Mouse (Mus musculus): ENCODE measurements around the gene Klk5.
A peak's percentile ranks its signal among the peaks of the same experiment; 100 is the strongest.

Gene Klk5

DNA sequence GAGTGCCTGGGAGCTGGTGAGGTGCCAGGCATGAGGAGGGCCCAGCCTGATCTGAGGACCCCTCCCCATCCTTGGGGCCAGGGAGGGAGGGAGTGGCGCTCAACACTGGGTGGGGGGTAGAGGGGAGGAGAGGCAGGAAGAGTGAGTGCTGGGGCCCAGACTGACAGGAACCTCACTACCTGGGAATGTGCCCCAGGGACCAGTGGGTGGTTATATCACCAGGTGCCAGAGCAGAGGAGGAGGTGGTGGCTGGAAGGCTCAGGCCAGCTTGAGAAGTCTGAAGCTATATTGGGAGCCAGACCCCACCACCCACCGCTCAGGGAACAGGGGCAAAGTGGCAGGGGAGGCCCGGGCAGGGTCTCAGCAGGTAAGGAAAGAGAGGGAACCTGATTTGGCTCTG, at the start of gene Klk5:
TSS of gene Klk5 (plus strand) at position 271 of the 400 bp plus-strand sequence.
- no peak for DNase-seq

DNA sequence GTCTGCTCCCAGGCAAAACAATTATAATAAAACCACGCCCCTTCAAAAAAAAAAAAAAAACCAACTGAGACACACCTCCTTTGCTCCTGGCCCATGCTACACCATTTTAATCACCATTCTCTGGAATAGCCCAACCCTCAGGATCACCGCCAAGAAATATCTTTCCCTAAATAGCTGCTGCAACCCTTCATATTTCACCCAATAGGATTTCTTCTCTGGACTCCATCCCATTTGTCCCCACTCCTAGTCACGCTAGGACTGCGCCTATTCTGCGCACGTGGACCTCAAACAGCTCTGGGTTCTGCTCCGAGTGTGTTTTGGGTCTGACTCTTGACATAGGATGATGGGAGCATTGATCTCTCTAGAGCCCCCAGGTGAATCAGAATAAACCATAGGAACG, 45.4 kb upstream of the Klk5 start:
- no peak for DNase-seq

DNA sequence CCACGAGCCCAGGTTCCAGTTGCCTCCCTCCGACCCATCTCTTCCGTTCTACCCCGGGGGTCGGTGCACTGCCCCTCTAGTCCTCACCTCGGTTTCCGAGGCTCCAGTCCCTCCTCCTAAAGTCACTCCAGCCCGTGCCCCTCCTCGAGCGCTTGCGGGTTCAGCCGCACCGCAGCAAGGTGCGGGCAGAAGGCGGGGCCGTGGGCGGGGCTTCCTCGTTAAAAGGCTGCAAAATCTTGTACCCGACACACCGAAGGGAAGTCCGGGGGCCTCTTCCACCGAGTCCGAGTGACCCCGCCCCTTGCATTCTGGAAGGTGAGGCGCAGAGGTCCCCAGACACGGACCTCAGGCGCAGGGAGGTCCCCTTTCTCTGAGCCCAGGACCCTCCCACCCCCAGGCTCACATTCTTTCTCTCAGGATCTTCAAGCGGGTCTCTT, 44.4 kb upstream of the Klk5 start, which contains the start of gene Klk8:
TSS of gene Klk8 (plus strand) at position 245 of the 437 bp plus-strand sequence.
- no peak for DNase-seq

DNA sequence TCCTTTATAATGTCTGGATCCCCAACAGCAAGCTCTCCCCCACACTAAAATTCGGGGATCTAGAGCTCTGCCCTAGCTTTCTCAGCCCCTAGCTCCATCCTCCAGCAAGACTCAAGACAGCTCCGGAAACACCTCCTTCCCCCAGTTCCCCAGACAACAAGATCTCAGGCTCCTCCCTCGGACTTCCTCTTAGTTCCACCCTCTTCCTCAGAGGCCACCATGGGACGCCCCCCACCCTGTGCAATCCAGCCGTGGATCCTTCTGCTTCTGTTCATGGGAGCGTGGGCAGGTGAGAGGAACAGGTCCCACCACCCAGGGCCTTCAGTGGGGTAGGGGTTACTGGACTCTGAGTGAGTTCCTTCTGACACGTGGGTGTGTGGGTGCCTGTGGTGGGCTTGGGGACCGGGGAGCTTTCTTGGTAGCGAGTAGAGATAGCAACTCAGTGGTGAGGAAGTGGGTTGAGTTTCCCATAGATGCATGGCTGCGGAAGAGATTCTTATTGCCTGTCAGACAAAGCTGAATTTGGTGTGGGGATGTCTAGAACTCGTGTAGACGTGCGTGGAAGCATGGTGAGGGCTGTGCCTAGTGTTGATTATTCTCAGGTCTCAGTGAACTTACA, 43.8 kb upstream of the Klk5 start:
- no peak for DNase-seq

DNA sequence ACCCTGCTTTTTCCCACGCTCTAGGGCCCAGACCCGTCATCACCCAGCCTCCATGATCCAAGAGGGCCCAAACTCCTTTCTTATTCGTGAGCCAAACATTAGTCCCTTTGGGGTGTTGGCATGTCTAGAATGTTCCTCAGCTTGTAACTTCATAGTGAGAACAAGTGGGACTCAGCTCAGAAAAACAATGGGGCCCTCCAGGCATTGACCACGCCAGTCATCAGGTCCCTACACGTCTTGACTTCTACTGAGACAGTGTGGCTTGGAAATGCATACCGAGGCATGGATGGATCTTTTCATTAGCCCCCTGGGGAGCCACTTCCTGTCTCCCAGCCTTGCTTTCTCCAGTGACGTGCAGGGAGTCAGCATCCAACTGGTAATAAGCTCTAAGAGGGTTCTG, 41.9 kb upstream of the Klk5 start:
- DNase-seq: no peak

DNA sequence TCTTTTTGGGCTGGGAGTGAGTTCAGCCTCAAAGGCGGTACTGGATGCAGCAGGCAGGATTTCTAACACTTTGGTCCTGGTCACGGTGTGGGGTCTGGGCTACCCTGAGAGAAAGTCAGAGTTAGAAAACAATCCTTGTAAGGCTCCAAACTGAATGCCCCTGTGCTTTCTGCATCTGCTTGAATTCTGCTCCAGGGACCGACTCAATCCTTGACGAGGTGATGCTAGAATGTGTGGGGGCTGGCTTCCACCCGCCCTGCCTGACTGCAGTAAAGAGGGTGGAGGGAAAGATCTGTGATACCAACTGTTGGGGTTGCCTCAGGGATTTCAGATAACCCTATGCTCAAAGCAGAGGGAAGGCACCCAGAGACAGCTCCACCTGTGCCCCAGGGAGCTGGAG, 30.8 kb upstream of the Klk5 start, which contains the start of gene Klk7:
TSS of gene Klk7 (plus strand) at position 301 of the 400 bp plus-strand sequence.
- no peak for DNase-seq

DNA sequence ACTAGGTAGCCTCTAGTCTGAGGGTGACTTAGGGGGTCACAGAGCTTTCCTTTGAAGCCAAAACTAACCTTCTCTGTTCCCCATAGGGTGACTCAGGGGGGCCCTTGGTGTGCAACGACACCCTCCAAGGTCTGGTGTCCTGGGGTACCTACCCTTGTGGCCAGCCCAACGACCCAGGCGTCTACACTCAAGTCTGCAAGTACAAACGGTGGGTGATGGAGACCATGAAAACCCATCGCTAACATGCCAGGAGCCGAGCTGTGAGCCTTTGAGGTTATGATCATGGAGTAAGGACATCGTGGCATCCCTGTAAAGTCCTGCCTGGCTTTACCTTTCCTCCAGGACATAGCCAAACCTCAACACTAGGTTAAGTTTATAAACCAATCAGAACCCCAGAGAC, 26.6 kb upstream of the Klk5 start:
- DNase-seq: no peak

DNA sequence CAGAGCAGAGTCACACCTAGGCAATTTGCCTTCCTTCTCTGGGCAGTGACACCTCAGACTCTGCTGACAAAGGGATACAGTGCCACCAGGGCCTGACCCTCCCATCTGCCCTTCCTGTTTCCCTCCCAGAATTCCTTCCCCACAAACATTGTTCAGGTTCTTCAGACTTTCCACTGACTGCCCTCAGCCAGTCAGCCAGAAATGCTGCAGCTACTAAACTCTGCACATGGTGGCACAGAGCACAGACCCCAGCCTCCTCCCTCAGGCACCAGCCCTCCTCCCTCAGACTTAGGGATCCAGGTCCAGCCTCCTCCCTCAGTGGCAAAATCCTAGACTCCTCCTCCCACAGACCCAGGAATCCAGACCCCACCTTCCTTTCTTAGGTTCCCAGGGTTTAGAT, 25.0 kb upstream of the Klk5 start:
- DNase-seq: no peak

DNA sequence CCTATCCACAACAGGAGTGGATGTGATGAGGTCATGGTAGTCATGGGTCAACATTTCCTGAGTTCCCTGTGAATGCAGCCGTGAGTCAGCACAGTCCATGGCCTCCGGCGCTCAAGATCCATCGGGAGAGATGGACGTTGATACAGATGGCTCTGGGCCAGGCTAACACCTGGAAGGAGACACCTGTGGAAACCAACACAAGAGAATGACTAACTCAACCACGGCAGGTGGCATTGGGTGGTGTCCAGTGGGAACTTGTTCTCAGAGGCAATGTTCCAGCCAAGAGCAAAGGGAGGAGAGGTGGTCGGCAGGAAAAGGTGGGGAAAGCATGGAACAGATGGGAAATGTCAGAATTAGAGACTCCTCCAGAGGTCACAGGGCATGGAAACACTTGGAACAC, 20.2 kb upstream of the Klk5 start:
- no peak for DNase-seq

DNA sequence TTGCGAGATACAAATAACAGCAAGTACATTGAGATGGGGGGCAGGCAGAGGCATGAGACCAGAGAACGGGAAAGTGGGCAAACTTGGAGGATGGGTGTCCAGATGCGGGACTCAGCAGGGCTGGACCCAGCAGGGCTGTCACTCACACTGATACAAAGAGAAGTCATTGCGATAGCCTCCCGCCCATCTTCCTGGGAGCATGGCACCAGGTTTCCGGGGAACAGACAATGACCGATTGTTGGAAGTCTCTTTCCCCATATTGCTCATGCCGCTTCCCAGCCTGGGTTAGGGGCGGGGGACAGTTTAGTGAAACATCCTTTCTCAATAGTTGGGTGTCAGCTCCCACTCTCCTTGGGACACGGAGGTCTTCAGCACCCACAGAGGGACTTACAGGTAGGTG, 17.6 kb upstream of the Klk5 start, which contains the start of gene Klk6:
TSS of gene Klk6 (plus strand) at position 301 of the 400 bp plus-strand sequence.
- DNase-seq: no peak

DNA sequence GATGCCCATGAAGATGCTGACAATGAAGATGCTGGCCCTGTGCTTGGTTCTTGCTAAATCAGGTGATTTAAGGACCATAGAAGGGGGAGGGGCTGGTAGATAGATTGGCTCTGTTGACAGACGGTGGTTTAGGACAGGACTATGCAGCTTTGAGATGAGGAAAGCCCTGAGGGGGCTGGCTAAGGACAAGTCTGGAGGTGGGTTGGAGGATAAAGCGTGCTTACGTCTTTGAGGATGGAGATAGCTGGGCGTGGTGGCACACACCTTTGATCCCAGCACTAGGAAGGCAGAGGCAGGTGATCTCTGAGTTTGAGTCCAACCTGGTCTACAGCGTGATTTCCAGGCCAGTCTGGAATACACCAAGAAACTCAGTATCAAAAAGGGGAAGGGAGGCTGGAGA, 15.7 kb upstream of the Klk5 start:
- DNase-seq: no peak

DNA sequence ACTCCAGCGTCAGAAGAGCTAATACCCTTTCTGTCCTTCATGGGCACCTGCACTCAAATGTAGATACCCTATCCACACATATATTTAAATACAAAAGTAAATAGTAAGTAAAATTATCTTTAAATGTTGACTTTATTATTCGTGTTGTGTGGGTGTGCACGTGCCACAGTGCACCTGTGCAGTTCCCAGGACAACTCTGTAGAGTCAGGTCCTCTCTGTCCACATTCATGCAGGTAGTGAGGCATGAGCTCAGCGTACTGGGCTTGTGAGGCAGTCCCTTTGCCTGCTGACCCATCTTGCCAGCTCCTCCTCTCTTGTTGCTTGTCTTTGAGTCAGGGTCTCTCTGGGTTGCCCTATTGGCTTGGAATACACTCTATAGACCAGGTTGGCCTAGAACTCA, 14.1 kb upstream of the Klk5 start:
- no peak for DNase-seq

DNA sequence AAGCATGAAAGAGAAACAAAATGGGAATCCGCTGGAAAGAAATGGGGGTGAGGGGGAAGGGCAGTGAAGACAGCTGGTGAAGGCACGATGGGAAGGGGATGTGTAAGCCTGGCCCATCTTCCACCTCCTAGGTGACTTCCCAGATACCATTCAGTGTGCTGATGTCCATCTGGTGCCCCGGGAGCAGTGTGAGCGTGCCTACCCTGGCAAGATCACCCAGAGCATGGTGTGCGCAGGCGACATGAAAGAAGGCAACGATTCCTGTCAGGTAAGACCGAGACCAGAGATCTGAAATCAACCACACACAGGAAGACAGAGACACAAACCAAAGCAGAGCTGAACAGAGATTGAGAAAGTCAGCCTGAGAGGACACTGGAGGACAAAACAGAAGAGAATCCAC, 12.8 kb upstream of the Klk5 start:
- DNase-seq: no peak

DNA sequence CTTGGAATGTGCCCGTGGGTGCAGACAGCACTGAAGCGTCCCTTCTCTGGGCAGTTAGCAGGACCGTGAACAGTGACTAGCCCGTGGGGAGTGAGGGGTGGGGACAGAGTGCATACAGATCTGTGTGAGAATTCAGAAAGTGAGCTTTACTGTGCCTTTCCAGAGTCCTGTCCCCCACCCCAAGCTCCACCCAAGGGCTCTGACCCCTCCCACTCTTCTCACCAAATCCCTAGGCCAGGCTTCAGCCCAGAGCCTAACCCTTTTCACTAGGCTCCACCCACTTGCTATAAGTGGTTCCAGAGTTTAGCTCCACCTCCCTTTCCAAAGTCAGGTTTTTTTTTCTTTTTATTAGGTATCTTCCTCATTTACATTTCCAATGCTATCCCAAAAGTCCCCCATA, 2.0 kb downstream of the Klk5 start:
- DNase-seq: no peak

DNA sequence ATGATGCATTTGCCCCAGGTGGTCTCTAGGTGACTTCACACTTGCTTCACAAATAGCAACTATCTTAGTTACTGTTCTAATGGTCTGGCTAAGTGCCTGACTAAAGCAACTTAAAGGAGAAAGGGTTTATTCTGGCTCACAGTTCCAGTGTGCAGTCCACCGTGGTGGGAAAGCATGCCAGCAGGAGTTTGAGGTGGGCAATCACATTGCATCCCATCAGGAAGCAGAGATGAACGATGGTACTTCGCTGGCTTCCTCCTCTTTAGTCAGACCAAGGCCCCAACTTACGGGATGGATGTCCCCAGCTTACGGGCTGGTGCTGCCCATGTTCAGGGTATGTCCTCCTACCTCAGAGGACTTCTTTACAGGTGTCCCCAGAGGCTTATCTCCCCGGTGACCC, 9.8 kb downstream of the Klk5 start:
- no peak for DNase-seq

DNA sequence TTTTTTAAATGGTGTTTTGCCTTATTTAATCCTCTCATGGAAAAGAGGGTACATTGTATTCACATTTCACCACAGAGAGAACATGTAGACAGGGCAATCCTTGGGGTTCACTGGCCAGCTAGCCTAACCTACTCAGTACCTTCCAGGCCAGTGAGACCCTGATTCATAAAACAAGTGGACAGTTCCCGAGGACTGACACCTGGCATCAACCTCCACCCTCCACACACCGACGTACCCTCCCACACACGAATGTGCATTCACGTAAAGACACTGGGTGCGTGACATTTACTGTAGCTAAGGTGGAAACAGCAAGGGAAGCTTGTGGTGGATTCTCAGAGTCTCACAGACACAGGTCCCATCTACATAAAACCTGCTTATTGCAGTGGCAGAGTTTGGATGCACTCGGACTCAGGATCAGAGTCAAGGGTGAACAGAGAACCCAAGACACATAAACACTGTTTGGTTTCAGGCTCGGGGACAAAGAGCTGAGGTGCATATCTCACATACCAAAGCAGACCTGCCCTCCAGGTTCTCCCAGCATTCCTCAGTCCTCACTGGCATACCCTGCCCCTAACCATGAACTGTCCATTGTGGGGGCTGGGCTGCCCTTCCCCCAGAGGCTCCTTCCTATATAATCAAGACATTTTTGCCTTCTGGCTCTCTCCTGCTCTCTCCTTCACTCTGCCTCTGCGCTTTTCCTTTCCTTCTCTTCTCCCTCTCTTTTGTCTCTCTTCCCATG, 13.0 kb downstream of the Klk5 start:
- DNase-seq: no peak

DNA sequence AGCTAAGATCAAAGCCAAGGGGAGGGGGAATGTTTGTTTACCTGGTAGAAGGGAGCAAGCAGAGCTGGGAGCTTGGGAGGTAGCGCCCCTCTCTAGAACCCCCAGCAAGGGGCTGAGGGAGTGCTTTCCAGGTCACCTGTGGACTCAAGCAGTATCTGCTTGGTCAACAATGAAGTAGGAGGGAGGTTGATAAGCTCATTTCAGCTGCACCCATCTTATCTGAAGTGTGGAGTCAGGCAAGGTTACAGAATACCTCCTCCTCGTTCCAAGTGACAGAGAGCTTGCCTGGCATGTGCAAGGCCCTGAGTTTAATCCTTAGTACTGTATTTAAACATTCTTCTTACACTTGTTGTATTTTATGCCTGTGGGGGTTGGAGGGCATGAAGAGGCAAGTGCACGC, 13.9 kb downstream of the Klk5 start:
- no peak for DNase-seq

DNA sequence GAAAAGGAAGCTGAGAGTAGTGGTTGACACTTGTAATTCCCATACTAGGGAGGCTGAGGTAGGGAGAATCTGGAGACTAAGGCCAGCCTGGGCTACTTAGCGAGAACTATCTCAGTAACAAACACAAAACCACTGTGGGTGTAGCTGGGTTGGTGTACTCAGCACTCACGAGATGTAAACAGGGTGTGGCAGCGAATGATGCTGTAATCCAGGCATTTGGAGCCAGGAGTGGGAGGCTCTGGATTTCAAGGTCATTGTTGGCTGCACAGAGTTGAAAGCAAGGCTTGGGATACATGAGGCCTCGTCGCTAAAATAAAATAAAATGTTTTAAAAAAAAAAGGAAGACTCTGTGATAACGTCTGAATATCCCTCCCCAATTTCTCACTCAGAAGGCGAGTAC, 14.5 kb downstream of the Klk5 start:
- no peak for DNase-seq

DNA sequence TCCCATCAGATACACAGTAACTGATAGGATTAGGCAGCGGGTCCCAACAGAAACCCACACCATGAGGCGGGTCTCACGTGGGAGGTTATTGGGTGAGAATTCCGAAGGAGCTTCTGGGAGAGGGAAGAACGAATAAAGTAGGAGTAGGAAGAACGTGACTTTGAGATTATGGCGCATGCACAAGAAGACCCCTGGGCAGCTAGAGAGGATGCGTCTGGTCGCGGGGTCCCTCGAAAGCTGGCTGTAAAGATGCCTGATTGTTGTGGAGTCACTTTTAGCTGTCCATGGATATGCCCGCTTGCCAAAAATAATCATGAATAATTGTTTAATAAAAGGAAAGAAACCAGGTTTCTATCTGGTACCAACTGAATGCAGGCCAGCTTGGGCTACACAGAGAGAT, 15.7 kb downstream of the Klk5 start:
- no peak for DNase-seq

DNA sequence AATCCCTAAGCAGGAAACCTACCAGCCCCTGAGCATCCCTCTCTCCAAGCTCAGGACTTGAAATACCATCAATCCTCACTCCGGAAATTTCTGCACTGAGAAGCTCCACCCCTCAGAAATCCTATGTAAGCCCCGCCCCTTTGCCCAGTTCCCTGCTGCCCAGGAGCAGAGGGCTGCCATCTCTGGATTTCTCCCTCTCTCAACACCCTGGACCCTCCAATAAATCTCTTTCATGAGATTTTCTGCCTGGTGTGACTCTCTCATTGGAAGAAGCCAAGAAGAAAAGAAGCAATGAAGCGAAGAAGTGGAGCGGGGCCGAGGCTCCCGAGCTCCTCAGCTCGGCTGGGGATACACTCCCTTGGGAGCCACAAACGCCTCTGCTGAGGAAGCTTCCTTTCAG, 18.6 kb downstream of the Klk5 start:
- DNase-seq: no peak

DNA sequence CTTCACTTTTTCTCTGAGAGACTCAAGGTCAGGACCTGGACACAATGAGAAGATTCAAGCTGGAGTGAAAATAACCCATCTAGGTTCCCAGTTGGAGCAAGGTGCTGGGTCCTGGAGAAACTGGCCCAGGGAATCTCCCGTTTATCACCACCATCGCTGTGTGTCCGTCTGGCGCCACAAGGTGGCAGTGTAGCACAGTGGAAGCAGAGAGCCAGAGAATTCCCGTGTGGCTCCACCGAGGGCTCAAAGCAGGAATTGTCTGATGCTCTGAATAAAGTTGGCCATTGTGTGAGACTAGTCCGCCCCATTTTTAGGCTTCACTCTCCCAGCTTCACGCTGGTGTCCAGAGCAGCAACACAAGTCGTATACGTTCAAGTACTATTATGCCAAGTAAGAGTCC, 31.5 kb downstream of the Klk5 start:
- peak; percentile 47 for DNase-seq

DNA sequence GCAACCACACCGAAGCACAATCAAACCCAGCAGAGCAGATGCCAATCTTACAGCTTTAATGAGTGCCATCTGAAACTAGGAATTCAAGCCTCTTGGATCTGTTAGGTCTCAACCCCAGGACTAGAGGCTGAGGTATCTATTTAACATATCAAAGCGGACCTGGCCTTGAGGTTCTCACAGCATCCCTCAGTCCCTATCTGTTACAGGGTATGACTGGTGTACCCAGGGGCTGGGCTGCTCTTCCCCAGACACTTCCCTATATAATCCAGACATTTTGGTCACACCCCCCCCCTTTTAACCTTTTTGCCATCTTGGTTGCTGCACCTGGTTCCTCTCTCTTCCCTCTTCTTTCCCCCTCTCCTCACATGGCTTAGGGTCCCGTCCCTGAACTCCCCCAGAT, 31.9 kb downstream of the Klk5 start:
- DNase-seq: no peak

DNA sequence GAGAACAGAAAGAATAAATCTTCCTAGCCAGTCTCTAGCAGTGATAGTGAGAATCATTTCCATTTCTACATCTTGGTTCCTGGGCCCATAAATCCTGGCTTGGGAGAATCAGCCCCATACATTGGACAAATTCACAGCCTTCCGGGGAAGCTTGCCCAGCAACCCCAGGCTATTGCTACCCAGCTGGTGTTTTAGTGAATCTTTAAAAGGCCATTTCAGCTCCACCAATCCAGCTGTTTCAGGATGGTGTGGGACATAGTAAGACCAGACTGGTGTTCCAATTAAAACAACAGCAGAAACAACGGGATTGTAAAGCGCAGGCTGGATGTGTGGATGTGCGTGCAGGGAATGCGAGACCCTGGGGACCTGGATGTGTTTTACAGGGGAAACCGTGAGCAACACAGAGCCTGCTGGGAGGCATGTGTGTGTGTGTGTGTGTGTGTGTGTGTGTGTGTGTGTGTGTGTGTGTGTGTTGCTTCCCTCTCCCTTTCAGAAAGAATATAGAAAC, 33.2 kb downstream of the Klk5 start:
- no peak for DNase-seq

DNA sequence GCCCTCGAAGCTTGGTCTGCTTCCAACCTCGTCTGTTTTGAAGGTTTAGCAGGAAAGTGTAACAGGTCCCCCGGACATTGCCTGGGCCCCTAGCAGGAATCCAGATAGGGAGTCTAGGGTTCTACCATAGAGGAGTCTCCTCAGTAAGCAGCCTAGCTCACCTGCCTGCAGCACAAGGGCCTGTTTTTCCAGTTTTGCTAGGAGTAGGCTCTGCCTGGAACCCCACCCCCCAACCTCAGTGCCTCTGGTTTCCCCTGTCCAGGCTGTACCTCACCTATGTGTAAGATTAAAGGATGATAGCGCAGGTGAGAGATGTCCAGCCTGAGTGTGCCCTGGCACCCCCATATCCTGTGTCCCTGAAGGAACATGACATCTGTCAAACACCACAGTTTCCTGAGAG, 34.7 kb downstream of the Klk5 start:
- no peak for DNase-seq

DNA sequence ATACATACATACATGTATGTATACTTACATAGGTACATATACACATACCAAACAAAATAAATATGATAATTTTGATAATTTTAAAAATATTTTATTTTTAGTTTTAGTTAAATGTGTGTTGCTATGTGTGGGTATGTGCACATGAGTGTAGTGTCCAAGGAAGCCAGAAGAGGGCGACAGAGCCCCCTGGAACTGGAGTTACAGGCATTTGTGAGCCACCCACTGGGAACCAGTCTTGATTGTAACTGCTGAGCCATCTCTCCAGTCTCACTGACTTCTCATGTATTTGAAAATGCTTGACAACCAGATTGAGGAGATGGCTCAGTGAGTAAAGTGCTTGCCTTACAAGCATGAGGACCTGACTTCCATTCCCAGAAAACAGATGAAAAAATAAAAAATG, 36.5 kb downstream of the Klk5 start:
- no peak for DNase-seq

All from layer of hippocampus, adult 9-11 months (tissue).